Mouse (Mus musculus) hindbrain, embryonic 15.5 days (tissue): Measurements from ENCODE around the gene Ccdc90b. TPM values are rescaled to one million over a fixed set of nuclear protein-coding genes. Genes with fewer than 3 reads are reported as not detected.

Experiments used
- ATAC-seq: fragments of 200-750 bp; cut with Nextera tagmentation; 2 replicates; pipeline ENCODE4 v1.8.0; 2017; ENCODE audit warnings: low read depth, moderate number of reproducible peaks, moderate TSS enrichment; ENCODE audit not compliant: low FRiP score
- H3K27ac ChIP-seq: fragments of 300-500 bp; sonication (generic); replicated peaks from 2 replicates; pipeline ENCODE4 v1.5.1; 2015; ENCODE audit warnings: mild to moderate bottlenecking, inconsistent platforms
- H3K27me3 ChIP-seq: fragments of 300-500 bp; sonication (generic); 2 replicates; pipeline ENCODE4 v1.6.1; 2015; ENCODE audit warnings: control low read depth, inconsistent platforms
- H3K36me3 ChIP-seq: fragments of 300-500 bp; sonication (generic); 2 replicates; pipeline ENCODE4 v1.6.1; 2015; ENCODE audit warnings: control low read depth, inconsistent platforms
- H3K4me1 ChIP-seq: fragments of 300-500 bp; sonication (generic); replicated peaks from 2 replicates; pipeline ENCODE4 v1.6.1; 2015; ENCODE audit warnings: control low read depth, inconsistent platforms
- H3K4me2 ChIP-seq: fragments of 300-500 bp; sonication (generic); 2 replicates; pipeline ENCODE4 v1.6.1; 2015; ENCODE audit warnings: moderate library complexity, mild to moderate bottlenecking, inconsistent platforms
- H3K4me3 ChIP-seq: fragments of 300-500 bp; sonication (generic); 2 replicates; pipeline ENCODE4 v1.5.1; 2015; ENCODE audit warnings: mild to moderate bottlenecking, inconsistent platforms
- H3K9ac ChIP-seq: fragments of 300-500 bp; sonication (generic); 2 replicates; pipeline ENCODE4 v1.6.1; 2015; ENCODE audit warnings: inconsistent platforms
- H3K9me3 ChIP-seq: fragments of 300-500 bp; sonication (generic); 2 replicates; pipeline ENCODE4 v1.6.1; 2016; ENCODE audit warnings: control low read depth, inconsistent platforms
- WGBS: fragments of 180-500 bp; shearing (Covaris S2); methylation state at CpG from one replicate; pipeline ENCODE4 v1.1.7; 2015; 5-methylcytosine and 5-hydroxymethylcytosine counted together
- polyA plus RNA-seq: library from polyadenylated mRNA; unstranded; fragments of >200 nt; fragmentation: Nextera tagmentation; extraction: Ambion mirVana; gene quantifications from 2 replicates; pipeline ENCODE4 v1.2.1, GENCODE M21; 2015

Gene Ccdc90b
- polyA plus RNA-seq, 1 experiment from 2014 or later: 61.1 TPM

GRCm38 (mm10) chr7:92583567-92583966 lies 22.6 kb downstream of the Ccdc90b start:
- no peak overlapping the region for H3K4me3 ChIP-seq
- 94% methylated on average over 7 of the region's 7 CpGs for WGBS
- H3K36me3 ChIP-seq: peaks cover 19% of the 10 kb centered on the region
- no peaks in the 10 kb centered on the region for H3K27me3 ChIP-seq
- no peak for ATAC-seq
- no peaks in the 10 kb centered on the region for H3K4me1 ChIP-seq
- H3K27ac ChIP-seq: no peak overlapping the region
- H3K9ac ChIP-seq: no peak overlapping the region
- H3K9me3 ChIP-seq: no peaks in the 10 kb centered on the region
- H3K4me2 ChIP-seq: no peak overlapping the region

- no peak overlapping the region for H3K4me2 ChIP-seq
- no peak overlapping the region for H3K9ac ChIP-seq
- WGBS: 94% methylated on average over 7 of the region's 7 CpGs
- no peaks in the 10 kb centered on the region for H3K36me3 ChIP-seq
- no peaks in the 10 kb centered on the region for H3K27me3 ChIP-seq
- ATAC-seq: no peak
- no peaks in the 10 kb centered on the region for H3K9me3 ChIP-seq
- H3K4me1 ChIP-seq: no peaks in the 10 kb centered on the region
- no peak overlapping the region for H3K27ac ChIP-seq
- H3K4me3 ChIP-seq: no peak overlapping the region
Measured at GRCm38 (mm10) chr7:92589986-92590385, 29.0 kb downstream of the Ccdc90b start.

GRCm38 (mm10) chr7:92590842-92591241 lies 29.9 kb downstream of the Ccdc90b start:
- 92% methylated on average over 2 of the region's 2 CpGs for WGBS
- Histone ChIP-seq H3K36me3 (no peaks in the 10 kb centered on the region), H3K4me3 (no peak overlapping the region), H3K4me1 (no peaks in the 10 kb centered on the region), H3K4me2 (no peak overlapping the region), H3K9ac (no peak overlapping the region), H3K27me3 (no peaks in the 10 kb centered on the region), H3K9me3 (no peaks in the 10 kb centered on the region), H3K27ac (no peak overlapping the region)
- ATAC-seq: no peak

- no peak for ATAC-seq
Measured at GRCm38 (mm10) chr7:92604961-92605360, 44.0 kb downstream of the Ccdc90b start.

GRCm38 (mm10) chr7:92610830-92611229 lies 49.9 kb downstream of the Ccdc90b start:
- Histone ChIP-seq H3K9ac (no peak overlapping the region), H3K27me3 (no peaks in the 10 kb centered on the region), H3K4me3 (no peak overlapping the region), H3K36me3 (peaks cover 33% of the 10 kb centered on the region), H3K4me1 (no peaks in the 10 kb centered on the region), H3K27ac (no peak overlapping the region), H3K9me3 (no peaks in the 10 kb centered on the region), H3K4me2 (no peak overlapping the region)
- no peak for ATAC-seq
- 83% methylated on average over 7 of the region's 7 CpGs for WGBS

More at GRCm38 (mm10) chr7:92604961-92605360, 44.0 kb downstream of the Ccdc90b start:
- Histone ChIP-seq H3K4me1 (no peaks in the 10 kb centered on the region), H3K4me3 (no peak overlapping the region), H3K4me2 (no peak overlapping the region), H3K27me3 (no peaks in the 10 kb centered on the region), H3K9ac (no peak overlapping the region), H3K36me3 (peaks cover 32% of the 10 kb centered on the region), H3K27ac (no peak overlapping the region), H3K9me3 (peaks cover 5% of the 10 kb centered on the region; the same call in 1 of the 2 replicates)
- 96% methylated on average over 7 of the region's 7 CpGs for WGBS

GRCm38 (mm10) chr7:92624488-92624887 lies 63.5 kb downstream of the Ccdc90b start:
- ATAC-seq: no peak
- WGBS: 58% methylated on average over 2 of the region's 2 CpGs
- H3K4me1 ChIP-seq: no peaks in the 10 kb centered on the region
- H3K9me3 ChIP-seq: no peaks in the 10 kb centered on the region
- H3K4me2 ChIP-seq: no peak overlapping the region
- H3K27me3 ChIP-seq: no peaks in the 10 kb centered on the region
- H3K27ac ChIP-seq: no peak overlapping the region
- H3K9ac ChIP-seq: no peak overlapping the region
- no peak overlapping the region for H3K4me3 ChIP-seq
- H3K36me3 ChIP-seq: 0 out of 2 replicates have a peak, but pooled peaks cover 10% of the 10 kb centered on the region

GRCm38 (mm10) chr7:92630167-92630566 lies 69.2 kb downstream of the Ccdc90b start:
- H3K4me2 ChIP-seq: no peak overlapping the region
- H3K27me3 ChIP-seq: no peaks in the 10 kb centered on the region
- H3K4me1 ChIP-seq: no peaks in the 10 kb centered on the region
- H3K4me3 ChIP-seq: no peak overlapping the region
- H3K36me3 ChIP-seq: no peaks in the 10 kb centered on the region
- WGBS: 52% methylated on average over 2 of the region's 2 CpGs
- H3K27ac ChIP-seq: no peak overlapping the region
- ATAC-seq: no peak
- no peak overlapping the region for H3K9ac ChIP-seq
- H3K9me3 ChIP-seq: no peaks in the 10 kb centered on the region

Other genes starting within 250 kb of the Ccdc90b start
- gene Ankrd42, start 76.0 kb downstream of the Ccdc90b start, polyA plus RNA-seq: 22.9 and 24.5 TPM in 2 replicates
- gene Pcf11, start 108.8 kb downstream of the Ccdc90b start, polyA plus RNA-seq: 18.6 and 18.8 TPM in 2 replicates
- gene Rab30, start 180.5 kb downstream of the Ccdc90b start, polyA plus RNA-seq: 18.6 and 21.1 TPM in 2 replicates